Mouse (Mus musculus) mature B cell (primary cell): ENCODE data around the gene Iqce.
"Not testable (repeated sequence)": the region's sequence is repeated elsewhere in the genome, so short reads cannot be mapped to it uniquely, and the experiment has no call there.

ENCODE experiments used
- in situ Hi-C: fragments of 300-500 bp; cut with MboI; formaldehyde crosslinking; loops from 2 replicates; pipeline ENCODE4 v1.14.3; 2019

The Iqce gene

GRCm38 (mm10) chr5:140704378-140705251, 2.4 kb upstream of the Iqce start, which contains the start of gene Brat1:
Gene Brat1 (plus strand): TSS chr5:140705011.
- in situ Hi-C loops: no loop called here

DNA sequence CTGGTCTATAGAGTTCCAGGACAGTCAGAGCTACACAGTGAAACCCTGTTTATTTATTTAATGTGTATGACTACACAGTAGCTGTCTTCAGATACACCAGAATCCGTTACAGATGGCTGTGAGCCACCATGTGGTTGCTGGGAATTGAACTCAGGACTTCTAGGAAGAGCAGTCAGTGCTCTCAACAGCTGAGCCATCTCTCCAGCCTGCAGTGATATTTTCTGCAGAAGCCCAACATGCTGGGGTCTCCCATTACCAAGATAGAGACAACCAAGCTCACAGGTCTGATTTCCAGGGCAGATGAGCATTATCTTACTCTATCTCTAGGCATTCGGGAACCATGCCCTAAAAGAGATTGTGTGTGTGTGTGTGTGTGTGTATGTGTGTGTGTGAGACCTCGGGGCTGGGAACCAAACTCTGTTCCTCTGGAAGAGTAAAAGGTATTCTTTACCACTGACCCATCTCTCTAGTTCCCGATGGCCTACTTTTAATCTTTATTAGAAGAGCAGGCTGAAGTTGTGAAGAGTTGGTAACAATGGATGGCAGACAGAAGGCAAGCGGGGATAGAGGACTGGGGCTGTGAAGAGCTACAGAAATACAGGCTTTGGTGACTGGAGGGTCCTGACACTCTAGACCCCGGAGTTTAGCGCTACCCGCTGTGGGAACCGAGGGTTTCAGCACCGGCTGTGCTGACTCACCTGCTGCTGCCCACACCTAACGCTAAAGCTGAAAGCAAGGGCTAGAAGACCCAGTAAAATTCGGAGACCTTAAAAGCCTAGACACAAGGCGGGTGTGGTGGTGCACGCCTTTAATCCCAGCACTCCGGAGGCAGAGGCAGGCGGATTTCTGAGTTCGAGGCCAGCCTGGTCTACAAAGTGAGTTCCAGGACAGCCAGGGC, 1.6 kb upstream of the Iqce start:
- in situ Hi-C loops: no loop called here

DNA sequence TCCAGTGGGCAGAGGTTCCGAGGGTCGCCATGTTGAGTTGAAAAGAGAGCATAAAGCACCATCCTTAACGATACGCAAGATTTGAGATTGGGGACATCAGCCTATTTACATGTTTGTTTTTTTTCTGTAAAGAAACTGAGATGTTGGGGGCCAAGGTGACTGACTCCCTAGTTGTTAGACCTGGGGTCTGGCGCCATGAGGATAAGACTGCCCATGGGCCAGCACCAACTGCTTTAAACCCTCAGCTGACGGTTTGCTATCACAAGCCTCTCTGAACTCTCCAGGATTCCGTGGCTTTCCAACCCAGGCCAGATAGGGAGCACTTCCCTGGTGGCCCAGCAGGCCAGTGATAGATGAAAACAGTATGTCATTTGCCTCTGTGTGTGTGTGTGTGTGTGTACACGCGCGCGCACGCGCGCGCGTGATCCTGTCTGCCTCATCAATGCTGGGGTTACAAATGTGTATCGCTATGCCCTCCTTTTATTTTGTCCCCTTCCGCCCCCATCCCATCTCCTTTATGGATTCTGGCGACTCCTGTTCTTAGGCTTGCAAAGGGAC, 519 bp upstream of the Iqce start:
- in situ Hi-C loops: no loop called here

DNA sequence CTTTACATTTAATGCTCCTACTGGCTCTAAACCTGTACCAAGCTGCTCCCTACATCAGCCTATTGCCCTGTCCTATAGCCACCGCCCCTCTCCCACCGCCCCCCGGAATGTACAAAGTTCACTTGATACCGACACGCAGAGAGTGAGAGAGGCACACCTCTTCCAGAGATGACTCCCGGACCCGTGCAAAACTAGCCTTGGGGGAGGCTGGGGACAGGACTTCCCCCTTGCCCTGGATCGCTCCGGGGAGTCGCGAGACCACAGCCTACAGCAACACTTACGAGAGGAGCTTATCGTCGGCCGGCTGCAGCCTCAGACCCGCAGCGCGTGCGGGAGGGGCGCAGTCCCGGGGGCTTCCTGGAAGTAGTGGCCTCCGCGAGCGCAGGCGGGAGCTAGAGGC, 517 bp downstream of the Iqce start:
- in situ Hi-C loops: no loop called here

GRCm38 (mm10) chr5:140699776-140700175, 2.4 kb downstream of the Iqce start:
- in situ Hi-C loops: no loop called here

DNA sequence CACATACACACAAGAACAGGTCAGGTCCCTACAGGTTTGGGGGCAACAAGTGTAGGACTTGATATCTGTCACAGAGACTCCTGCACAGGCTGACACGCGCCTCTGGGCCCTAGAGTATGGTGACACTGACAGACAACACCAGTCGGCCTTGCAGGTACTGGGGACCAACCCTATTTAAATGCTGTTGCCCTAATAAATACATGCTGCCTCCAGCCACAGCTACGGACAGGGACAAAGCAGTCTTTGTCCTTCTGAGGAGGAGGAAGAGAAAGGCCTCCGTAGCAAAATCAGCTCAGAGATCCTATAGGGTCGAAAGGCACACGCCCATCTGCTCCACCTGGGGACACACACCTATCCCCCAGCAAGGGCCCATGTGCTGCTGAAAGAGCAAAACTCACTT, 6.2 kb downstream of the Iqce start:
- in situ Hi-C loops: no loop called here

GRCm38 (mm10) chr5:140688434-140688833, 13.7 kb downstream of the Iqce start:
- in situ Hi-C loops: no loop called here

GRCm38 (mm10) chr5:140684343-140685148, 17.6 kb downstream of the Iqce start:
- in situ Hi-C loops: no loop called here

GRCm38 (mm10) chr5:140682113-140682512, 20.1 kb downstream of the Iqce start:
- in situ Hi-C loops: no loop called here

DNA sequence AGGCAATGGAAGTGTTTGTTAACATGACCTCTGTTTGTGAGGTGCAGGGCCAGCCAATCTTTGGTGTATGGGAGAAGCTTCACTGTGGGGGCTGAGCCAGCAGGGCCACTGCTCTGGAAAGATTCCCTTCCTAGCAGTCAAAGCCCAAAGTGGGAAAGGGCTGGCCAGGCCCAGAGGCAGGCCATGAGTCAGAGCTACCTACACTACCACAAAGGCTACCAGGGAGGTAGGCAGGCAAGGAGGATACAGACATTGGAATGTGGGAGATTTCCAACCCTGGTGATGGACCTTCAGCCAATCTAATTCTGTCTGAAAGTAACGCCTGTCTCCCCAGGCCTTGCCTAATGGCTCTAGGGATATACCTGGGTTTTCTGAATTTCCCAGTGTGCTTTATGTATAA, 21.2 kb downstream of the Iqce start:
- in situ Hi-C loops: no loop called here

DNA sequence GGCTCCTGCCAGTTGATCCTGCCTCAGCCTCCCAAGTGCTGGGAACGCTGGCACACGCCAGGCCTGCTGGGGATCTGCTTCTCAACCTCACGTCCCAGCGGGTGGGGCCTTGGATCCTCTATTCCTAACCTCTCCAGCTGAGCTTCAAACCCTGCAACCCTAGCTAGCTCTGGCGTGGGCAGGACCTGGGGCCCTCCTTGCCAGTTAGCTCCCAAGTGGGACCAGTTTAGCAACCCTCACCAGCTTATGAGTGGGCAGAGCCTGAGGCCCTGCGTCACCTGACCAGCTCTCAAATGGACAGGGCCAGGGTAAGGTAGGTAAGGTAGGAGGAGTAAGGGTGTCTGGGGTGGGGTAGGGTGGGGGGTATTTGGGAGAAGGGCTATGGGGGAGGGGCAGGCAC, 22.1 kb downstream of the Iqce start:
- in situ Hi-C loops: no loop called here

GRCm38 (mm10) chr5:140677137-140677536, 25.0 kb downstream of the Iqce start:
- in situ Hi-C loops: no loop called here

- in situ Hi-C loops: no loop called here
These were observed 26.5 kb downstream of the Iqce start for GRCm38 (mm10) chr5:140675640-140676039.

GRCm38 (mm10) chr5:140675079-140675478, 27.1 kb downstream of the Iqce start:
- in situ Hi-C loops: no loop called here

GRCm38 (mm10) chr5:140674036-140674435, 28.1 kb downstream of the Iqce start:
- in situ Hi-C loops: no loop called here

DNA sequence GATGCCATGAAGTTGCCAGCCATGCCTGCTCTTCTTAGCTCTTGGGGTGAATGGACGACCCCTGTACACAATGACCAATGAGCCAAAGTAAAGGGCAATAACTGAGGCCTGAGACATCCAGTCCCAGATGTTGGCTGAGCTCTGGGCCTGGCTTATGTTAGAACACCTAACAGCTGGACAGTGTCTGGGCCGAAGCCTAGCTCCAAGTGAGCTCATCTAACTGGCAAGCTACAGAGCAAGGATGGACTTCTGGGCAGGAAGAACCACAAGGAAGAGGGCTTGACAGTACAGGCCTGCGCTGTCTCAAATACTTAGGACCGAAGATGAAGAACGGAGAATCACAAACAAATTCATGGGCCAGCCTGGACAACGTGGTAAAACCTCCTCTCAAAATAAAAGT, 29.6 kb downstream of the Iqce start:
- in situ Hi-C loops: not testable (repeated sequence)

- in situ Hi-C loops: no loop called here
These were observed 30.1 kb downstream of the Iqce start for GRCm38 (mm10) chr5:140672115-140672514.

- in situ Hi-C loops: no loop called here
These were observed 38.5 kb downstream of the Iqce start for GRCm38 (mm10) chr5:140663621-140664180.

DNA sequence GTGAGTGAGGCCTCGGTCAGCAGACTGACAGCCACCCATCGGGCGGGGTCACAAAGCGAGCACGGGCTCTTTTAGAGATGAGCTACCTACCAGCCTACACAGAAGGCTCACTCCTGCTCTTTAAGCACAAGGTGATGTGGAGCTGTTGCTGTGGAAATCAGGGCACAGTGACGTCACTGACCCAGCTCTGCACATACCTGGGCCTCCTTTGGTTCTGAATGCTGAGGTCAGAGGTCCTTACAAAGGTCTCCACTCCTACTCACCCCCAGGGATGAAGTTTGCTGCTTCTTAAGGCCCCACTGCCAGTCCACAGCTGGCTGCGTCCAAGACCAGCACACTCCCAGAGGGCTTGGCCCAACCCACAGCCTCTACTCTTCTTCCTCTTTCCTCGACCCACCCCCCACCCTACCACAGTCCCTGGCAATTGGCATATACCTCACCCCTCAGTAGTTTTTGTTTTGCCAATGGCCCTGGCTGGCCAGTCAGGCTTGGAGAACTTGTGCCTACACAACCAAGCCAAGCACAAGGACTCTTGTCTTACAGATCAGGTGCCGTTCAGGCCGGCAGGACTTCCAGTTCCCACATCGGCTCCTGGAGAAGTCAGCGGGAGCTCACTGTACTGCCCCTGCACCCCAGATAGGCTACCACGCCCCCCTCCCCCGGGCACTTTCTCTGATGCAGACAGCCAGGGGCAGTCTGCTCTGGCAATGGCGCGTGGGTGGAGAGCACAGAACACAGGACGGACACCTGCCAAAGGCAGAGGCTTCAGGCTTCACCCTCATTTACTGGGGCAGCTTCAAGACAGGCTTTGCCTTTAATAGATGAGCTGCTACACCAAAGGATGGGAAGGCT, 39.2 kb downstream of the Iqce start:
- in situ Hi-C loops: no loop called here
